Mouse (Mus musculus): ENCODE results near the gene Ets2.

- no peak for TF ChIP-seq GATA1 (IDR thresholded peaks at IDR 0.05; ENCODE audit: low read length)
- TF ChIP-seq TAL1 (IDR thresholded peaks at IDR 0.05; ENCODE audit: low read length), result no peak
These were observed 7.3 kb downstream of the Ets2 start for GRCm38 (mm10) chr16:95709175-95709574.
